Mouse (Mus musculus): ENCODE results near the gene Mapt. TPM values are rescaled to one million over a fixed set of nuclear protein-coding genes. Genes with fewer than 3 reads are reported as not detected.

Gene Mapt
- polyA plus RNA-seq, 1 experiment = 1.4 TPM

DNA sequence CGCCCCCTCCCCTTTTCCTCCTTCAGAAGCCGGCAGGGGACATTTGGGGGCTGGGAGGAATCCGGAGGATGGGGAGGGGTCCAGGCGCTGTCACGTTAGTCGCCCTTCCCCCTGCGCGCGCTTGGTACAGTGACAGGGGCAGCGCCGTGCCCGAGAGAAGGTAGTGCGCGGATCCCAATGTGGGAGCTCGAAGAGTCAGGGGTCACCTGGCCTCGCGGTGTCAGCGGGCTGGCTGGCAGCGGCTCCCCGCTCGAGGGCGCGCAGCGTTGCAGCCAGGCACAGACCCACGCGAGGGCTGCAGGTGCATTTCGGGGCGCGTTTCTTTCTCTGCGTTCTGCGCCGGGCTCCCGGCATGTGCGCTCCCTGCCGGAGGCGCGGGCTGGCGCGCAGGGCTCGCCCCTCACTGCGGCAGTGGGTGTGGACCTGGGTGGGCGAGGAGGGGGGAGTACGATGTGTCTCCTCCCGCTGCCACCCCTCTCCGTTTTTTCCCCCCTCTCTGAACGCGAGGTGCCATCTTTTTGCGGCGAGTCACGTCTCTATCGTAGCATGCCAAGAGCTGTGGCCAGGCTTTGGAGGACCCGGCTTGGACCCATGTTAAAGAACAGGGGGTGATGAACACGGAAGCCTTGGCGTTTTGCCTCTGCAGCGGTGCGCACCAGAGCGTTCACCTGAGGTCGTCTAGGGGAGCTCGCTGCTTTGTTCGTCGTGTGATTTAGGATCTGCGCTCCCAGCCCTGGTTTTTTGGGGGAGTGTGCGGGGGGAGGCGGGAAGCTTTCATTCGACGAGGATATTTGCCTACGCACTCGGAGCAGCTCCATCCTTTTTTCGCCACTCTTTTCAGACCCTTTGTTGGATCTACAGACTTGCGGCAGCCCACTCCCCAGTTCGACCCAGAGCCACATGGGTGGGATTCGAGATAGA, 1.2 kb downstream of the Mapt start:
- TF ChIP-seq POLR2A (IDR thresholded peaks at IDR 0.05; ENCODE audit: control insufficient read depth, extremely low read depth, insufficient read depth, low read length, poor library complexity) (no peak), CTCF (IDR thresholded peaks at IDR 0.05; ENCODE audit: borderline replicate concordance, control insufficient read depth, extremely low read depth, insufficient read depth, low read length, poor library complexity) (no peak)
- Histone ChIP-seq H3K27me3 (ENCODE audit: control insufficient read depth, insufficient read depth, low read length) (peaks cover 19% of the 10 kb centered on the region), H3K36me3 (ENCODE audit: control insufficient read depth, insufficient read depth, low read length) (no peaks in the 10 kb centered on the region), H3K4me3 (ENCODE audit: control insufficient read depth, insufficient read depth, low read length) (no peak overlapping the region; the same call in 1 of the 2 replicates), H3K27ac (ENCODE audit: control insufficient read depth, insufficient read depth, low read length) (no peak overlapping the region), H3K4me1 (replicated peaks; ENCODE audit: control insufficient read depth, insufficient read depth, low read length) (peaks cover 14% of the 10 kb centered on the region)
- DNase-seq = peak; percentile 9
- WGBS = 3% methylated on average over 72 of the region's 72 CpGs

GRCm38 (mm10) chr11:104233101-104233500, 1.9 kb downstream of the Mapt start:
- TF ChIP-seq CTCF (IDR thresholded peaks at IDR 0.05; ENCODE audit: borderline replicate concordance, control insufficient read depth, extremely low read depth, insufficient read depth, low read length, poor library complexity) (no peak), POLR2A (IDR thresholded peaks at IDR 0.05; ENCODE audit: control insufficient read depth, extremely low read depth, insufficient read depth, low read length, poor library complexity) (no peak)
- Histone ChIP-seq H3K36me3 (ENCODE audit: control insufficient read depth, insufficient read depth, low read length) (no peaks in the 10 kb centered on the region), H3K27ac (ENCODE audit: control insufficient read depth, insufficient read depth, low read length) (no peak overlapping the region), H3K4me3 (ENCODE audit: control insufficient read depth, insufficient read depth, low read length) (no peak overlapping the region), H3K27me3 (ENCODE audit: control insufficient read depth, insufficient read depth, low read length) (peaks cover 19% of the 10 kb centered on the region), H3K4me1 (replicated peaks; ENCODE audit: control insufficient read depth, insufficient read depth, low read length) (peaks cover 14% of the 10 kb centered on the region)
- WGBS = 6% methylated on average over 10 of the region's 10 CpGs
- DNase-seq = no peak

DNA sequence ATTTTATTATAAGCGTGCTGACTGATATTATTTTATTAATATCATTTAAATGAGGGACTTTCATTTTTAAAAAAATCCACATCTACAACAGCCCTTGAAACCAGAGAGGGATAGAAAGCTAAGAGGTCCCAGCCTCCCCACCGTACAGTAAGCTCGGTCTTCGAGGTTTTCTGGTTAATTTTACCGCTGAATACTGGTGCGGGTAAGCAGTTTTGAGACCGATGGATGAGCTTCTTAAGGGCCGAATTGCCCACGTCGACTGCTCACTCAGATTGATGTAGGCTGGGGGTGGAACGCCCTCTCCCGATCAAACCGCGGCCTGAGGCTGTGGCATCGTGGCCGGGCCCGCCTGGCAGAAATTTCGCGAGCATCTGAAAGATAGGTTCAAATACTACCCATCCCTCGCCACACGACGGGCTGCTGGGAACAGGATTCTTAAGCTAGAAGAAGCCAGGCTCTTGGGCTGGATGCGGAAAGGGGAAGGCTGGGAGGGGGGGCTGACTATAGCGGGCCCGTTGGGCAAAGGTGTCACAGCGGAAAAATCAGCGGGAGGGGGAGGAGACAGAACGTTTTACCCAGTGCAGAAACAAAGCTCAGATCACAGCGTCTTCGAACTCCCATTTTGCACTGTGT, 2.5 kb downstream of the Mapt start:
- Histone ChIP-seq H3K4me3 (ENCODE audit: control insufficient read depth, insufficient read depth, low read length) (no peak overlapping the region), H3K4me1 (replicated peaks; ENCODE audit: control insufficient read depth, insufficient read depth, low read length) (peaks cover 14% of the 10 kb centered on the region), H3K36me3 (ENCODE audit: control insufficient read depth, insufficient read depth, low read length) (no peaks in the 10 kb centered on the region), H3K27me3 (ENCODE audit: control insufficient read depth, insufficient read depth, low read length) (peaks cover 19% of the 10 kb centered on the region), H3K27ac (ENCODE audit: control insufficient read depth, insufficient read depth, low read length) (no peak overlapping the region)
- WGBS = 6% methylated on average over 30 of the region's 30 CpGs
- no peak for DNase-seq
- TF ChIP-seq CTCF (IDR thresholded peaks at IDR 0.05; ENCODE audit: borderline replicate concordance, control insufficient read depth, extremely low read depth, insufficient read depth, low read length, poor library complexity) (no peak), POLR2A (IDR thresholded peaks at IDR 0.05; ENCODE audit: control insufficient read depth, extremely low read depth, insufficient read depth, low read length, poor library complexity) (no peak)

- 46% methylated on average over 6 of the region's 6 CpGs for WGBS
- Histone ChIP-seq H3K4me3 (ENCODE audit: control insufficient read depth, insufficient read depth, low read length) (no peak overlapping the region), H3K4me1 (replicated peaks; ENCODE audit: control insufficient read depth, insufficient read depth, low read length) (peaks cover 14% of the 10 kb centered on the region), H3K27me3 (ENCODE audit: control insufficient read depth, insufficient read depth, low read length) (peaks cover 19% of the 10 kb centered on the region), H3K36me3 (ENCODE audit: control insufficient read depth, insufficient read depth, low read length) (no peaks in the 10 kb centered on the region), H3K27ac (ENCODE audit: control insufficient read depth, insufficient read depth, low read length) (no peak overlapping the region)
- no peak for TF ChIP-seq CTCF (IDR thresholded peaks at IDR 0.05; ENCODE audit: borderline replicate concordance, control insufficient read depth, extremely low read depth, insufficient read depth, low read length, poor library complexity)
- DNase-seq = no peak
These were observed 3.5 kb downstream of the Mapt start for GRCm38 (mm10) chr11:104234680-104235079.

- Histone ChIP-seq H3K27me3 (ENCODE audit: control insufficient read depth, insufficient read depth, low read length) (peaks cover 19% of the 10 kb centered on the region), H3K36me3 (ENCODE audit: control insufficient read depth, insufficient read depth, low read length) (no peaks in the 10 kb centered on the region), H3K4me1 (replicated peaks; ENCODE audit: control insufficient read depth, insufficient read depth, low read length) (peaks cover 14% of the 10 kb centered on the region), H3K4me3 (ENCODE audit: control insufficient read depth, insufficient read depth, low read length) (no peak overlapping the region), H3K27ac (ENCODE audit: control insufficient read depth, insufficient read depth, low read length) (no peak overlapping the region)
- TF ChIP-seq CTCF (IDR thresholded peaks at IDR 0.05; ENCODE audit: borderline replicate concordance, control insufficient read depth, extremely low read depth, insufficient read depth, low read length, poor library complexity) (no peak), POLR2A (IDR thresholded peaks at IDR 0.05; ENCODE audit: control insufficient read depth, extremely low read depth, insufficient read depth, low read length, poor library complexity) (no peak)
- DNase-seq = no peak
- WGBS = 93% methylated on average over 2 of the region's 2 CpGs
These were observed 4.7 kb downstream of the Mapt start for GRCm38 (mm10) chr11:104235881-104236280.

GRCm38 (mm10) chr11:104237226-104237625, 6.0 kb downstream of the Mapt start:
- H3K4me1 ChIP-seq (replicated peaks; ENCODE audit: control insufficient read depth, insufficient read depth, low read length) = peaks cover 4% of the 10 kb centered on the region
- H3K4me3 ChIP-seq (ENCODE audit: control insufficient read depth, insufficient read depth, low read length) = no peak overlapping the region
- 73% methylated on average over 7 of the region's 7 CpGs for WGBS
- no peaks in the 10 kb centered on the region for H3K36me3 ChIP-seq (ENCODE audit: control insufficient read depth, insufficient read depth, low read length)
- peaks cover 15% of the 10 kb centered on the region; the same call in 1 of the 2 replicates for H3K27me3 ChIP-seq (ENCODE audit: control insufficient read depth, insufficient read depth, low read length)
- TF ChIP-seq CTCF (IDR thresholded peaks at IDR 0.05; ENCODE audit: borderline replicate concordance, control insufficient read depth, extremely low read depth, insufficient read depth, low read length, poor library complexity) (no peak), POLR2A (IDR thresholded peaks at IDR 0.05; ENCODE audit: control insufficient read depth, extremely low read depth, insufficient read depth, low read length, poor library complexity) (no peak)
- no peak overlapping the region for H3K27ac ChIP-seq (ENCODE audit: control insufficient read depth, insufficient read depth, low read length)
- DNase-seq = no peak

All from thymus, adult 2 months (tissue).